Mouse (Mus musculus): ENCODE measurements around the gene Erbin.

- TF ChIP-seq CTCF (IDR thresholded peaks at IDR 0.05; ENCODE audit: extremely low read depth, insufficient read length, insufficient replicate concordance, low read depth, low read length), result no peak
- no peak for TF ChIP-seq POLR2A (IDR thresholded peaks at IDR 0.05; ENCODE audit: low read depth, low read length)
Measured at GRCm38 (mm10) chr13:103919234-103919955, 919 bp downstream of the Erbin start.
